Mouse (Mus musculus) myocyte (in vitro differentiated cells): ENCODE measurements around the gene Irf9.

Experiments used
- MYOD1 ChIP-seq, 3 experiments: IDR thresholded peaks; one replicate each; pipeline ENCODE4 v1.6.1; 2011; ENCODE audit warnings: control low read depth in 2 of 3, low read depth in 2 of 3, mild to moderate bottlenecking in 2 of 3, moderate library complexity in 1 of 3; ENCODE audit not compliant: insufficient read length in 2 of 3, control insufficient read depth in 1 of 3
- USF1 ChIP-seq: IDR thresholded peaks from one replicate; pipeline ENCODE4 v1.6.1; 2011; ENCODE audit warnings: low read depth, mild to moderate bottlenecking, control low read depth, moderate library complexity

DNA sequence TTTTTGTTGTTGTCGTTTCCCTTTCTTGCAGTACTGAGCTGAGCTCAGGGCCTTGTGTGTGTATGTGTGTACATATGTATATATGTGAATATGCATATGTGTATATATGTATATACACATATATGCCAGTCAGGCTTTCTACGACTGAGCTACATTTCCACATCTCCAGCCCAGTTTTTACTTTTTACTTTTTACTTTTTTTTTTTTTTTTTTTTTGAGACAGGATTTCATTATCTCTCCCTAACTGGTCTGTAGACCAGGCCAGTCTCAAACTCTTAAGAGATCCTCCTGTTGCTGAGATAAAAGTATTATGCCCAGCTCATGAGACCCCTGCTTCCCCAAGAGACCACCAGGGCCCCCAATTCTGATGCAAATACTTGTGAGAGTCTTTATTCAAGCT lies 13.5 kb downstream of the Irf9 start:
- TF ChIP-seq MYOD1 (IDR thresholded peaks at IDR 0.05; ENCODE audit: control insufficient read depth in 1 of 3, insufficient read length in 2 of 3, low read depth in 2 of 3) (no peak), USF1 (no peak)
